Mouse (Mus musculus) heart, postnatal 14 days (tissue): ENCODE results near the gene Gm20075. TPM values are rescaled to one million over a fixed set of nuclear protein-coding genes. Genes with fewer than 3 reads are reported as not detected.

Source experiments
- total RNA-seq, 2 experiments: library from RNA; stranded (reverse); gene quantifications; 2 replicates each; pipeline ENCODE4 v1.2.3; 2021

The Gm20075 gene
- total RNA-seq, 2 experiments from 2014 or later, result 13.1 to 14.8 TPM

Other genes with a start within 250 kb of the Gm20075 start
- 1 to 10 TPM; 3.1 to 3.3 TPM for gene Iqgap2, start 189.5 kb downstream of the Gm20075 start, total RNA-seq
- gene Gm17190, start 678 bp upstream of the Gm20075 start, total RNA-seq, result not detected
- gene Sv2c, start 51.2 kb upstream of the Gm20075 start, total RNA-seq, result under 1 TPM; 0.07 to 0.24 TPM